Mouse (Mus musculus): ENCODE data around the gene Mrps24.

DNA sequence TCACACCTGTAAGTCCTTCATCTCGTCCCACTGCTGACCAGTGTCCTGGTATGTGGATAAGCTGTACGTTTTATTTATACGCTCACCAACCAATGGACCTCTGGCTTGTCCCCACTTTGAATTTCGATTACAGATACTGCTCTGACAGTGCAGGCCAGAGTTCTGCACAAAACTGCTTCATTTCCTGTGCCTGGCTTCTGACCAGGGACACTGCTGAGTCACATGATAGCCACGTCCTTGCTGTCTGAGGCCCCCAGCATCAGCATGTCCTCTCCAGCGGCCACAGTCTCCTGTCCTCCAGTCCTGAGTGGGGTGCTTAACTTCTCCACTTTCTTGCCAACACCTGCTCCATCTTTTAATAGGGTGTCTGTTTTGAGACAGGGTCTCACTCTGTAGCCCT lies 32.9 kb downstream of the Mrps24 start:
- no peak for TF ChIP-seq CTCF (conservative IDR thresholded peaks at IDR 0.05; ENCODE audit: low read length)
- TF ChIP-seq NANOG (IDR thresholded peaks at IDR 0.05; ENCODE audit: borderline replicate concordance, low read length), result no peak
